Mouse (Mus musculus): ENCODE data around the gene Clp1. TPM values are rescaled to one million over a fixed set of nuclear protein-coding genes. Genes with fewer than 3 reads are reported as not detected.

Gene Clp1
- 10 to 100 TPM; 26.6 to 32.2 TPM for total RNA-seq (2023)

DNA sequence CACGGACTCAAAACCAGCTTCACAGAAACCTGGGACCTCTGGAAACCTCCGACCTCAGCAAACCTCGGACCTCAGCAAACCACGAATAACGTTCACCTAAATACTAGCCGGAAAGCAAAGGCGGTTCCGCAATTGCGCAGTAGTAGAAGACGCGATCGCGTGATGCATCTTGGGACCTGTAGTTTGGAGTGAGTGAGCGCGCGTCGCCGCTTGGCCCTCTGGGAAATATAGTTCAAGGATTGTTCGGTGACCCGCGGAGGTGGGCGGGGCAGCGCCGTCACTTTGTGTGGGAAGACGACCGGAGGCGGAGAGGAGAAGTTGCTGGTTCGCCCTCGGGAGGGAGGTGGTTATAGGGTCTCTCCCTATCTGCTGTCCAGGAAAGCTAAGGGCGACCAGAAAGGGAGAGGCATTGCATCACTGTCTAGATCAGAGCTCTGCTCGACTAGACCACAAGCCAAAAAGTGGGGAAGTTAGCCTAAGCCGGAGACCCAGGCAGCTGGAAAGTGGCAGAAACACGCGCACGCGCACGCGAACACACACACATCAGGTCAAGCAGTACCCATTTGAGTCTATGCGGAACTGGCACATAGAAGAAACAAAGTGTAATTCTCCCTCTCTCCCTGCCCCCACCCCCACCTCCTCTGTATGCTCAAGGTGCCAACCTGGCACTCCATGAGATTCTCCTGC is at the start of gene Clp1:
Gene Clp1 (minus strand): TSS at position 179 of the 687 bp plus-strand sequence.

DNA sequence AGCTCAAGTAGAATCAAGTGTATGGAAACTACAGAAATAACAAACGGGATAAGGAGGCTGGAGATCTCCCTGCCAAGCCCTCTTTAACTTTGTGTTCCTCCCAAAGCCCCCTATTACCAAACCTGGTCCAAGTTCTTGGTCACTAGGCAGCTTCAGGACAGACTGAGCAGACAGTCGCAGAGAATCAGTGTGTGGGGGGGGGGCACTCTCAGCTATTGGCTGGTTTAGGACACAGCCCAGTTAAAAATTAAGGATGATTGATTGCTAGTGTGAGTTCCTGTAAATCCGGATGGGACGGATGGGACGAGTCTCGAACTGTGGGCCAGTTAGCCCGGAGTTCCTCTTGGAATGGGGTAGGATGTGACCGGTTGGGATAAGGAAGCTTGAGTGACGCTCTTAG is 48.1 kb upstream of the Clp1 start, which contains the start of gene Serping1:
Gene Serping1 (minus strand): TSS at position 204 of the 400 bp plus-strand sequence.

DNA sequence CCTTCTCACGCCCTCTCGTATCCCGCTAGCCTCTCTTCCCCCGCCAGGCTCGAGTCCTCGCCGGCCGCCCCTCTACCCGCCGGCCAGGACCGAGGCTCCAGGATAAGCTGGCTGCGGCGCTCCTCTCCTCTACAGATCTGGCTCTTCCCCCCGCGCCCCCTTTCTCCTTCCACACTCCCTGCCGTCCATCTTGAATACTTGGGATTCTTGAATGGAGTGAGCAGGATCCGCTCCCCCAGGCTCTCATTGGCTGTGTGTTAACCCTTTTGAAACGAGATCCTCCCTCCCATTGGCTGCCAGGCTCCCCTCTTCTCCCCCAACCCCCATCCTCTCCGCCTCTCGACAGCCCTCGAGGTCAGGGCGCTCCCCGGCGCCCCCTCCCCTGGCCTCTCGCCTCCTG is 16.4 kb upstream of the Clp1 start, which contains the start of gene Gm19426:
Gene Gm19426 (minus strand): TSS at position 95 of the 400 bp plus-strand sequence.

DNA sequence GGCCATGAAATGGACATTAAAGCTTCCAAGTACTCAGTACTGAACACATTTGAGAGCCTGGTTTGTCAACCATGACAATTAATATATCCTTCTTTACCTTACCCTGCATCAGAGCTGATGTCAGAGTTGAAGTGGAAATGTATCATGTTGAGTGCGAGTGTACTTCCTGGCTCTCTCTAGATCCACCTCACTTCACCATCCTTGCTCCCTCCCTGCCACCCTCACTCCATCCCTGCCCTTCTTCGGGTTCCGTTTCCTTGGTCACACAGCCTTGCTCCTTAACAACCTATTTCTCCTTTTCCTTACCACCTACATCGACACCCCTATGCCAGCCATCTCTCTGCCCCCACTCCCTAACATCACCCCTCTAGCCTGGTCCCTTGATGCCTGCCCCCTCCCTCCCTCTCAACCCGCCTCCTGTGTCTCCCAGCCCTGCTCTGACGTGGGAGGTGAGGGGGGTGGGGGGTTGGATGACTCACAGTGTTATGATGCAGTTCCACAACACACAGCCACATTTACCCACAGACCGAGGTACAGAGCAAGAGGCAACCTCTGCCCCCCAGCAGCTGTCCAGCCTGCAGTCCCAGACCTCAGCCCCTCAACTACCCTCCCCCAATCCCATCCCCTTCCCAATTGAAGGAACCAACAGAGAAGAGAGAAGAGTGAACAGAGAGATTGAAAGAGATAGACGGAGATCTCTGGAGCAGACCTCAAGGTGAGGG is 6.6 kb upstream of the Clp1 start, which contains the start of gene Ypel4:
Gene Ypel4 (plus strand): TSS at position 480 of the 722 bp plus-strand sequence.

DNA sequence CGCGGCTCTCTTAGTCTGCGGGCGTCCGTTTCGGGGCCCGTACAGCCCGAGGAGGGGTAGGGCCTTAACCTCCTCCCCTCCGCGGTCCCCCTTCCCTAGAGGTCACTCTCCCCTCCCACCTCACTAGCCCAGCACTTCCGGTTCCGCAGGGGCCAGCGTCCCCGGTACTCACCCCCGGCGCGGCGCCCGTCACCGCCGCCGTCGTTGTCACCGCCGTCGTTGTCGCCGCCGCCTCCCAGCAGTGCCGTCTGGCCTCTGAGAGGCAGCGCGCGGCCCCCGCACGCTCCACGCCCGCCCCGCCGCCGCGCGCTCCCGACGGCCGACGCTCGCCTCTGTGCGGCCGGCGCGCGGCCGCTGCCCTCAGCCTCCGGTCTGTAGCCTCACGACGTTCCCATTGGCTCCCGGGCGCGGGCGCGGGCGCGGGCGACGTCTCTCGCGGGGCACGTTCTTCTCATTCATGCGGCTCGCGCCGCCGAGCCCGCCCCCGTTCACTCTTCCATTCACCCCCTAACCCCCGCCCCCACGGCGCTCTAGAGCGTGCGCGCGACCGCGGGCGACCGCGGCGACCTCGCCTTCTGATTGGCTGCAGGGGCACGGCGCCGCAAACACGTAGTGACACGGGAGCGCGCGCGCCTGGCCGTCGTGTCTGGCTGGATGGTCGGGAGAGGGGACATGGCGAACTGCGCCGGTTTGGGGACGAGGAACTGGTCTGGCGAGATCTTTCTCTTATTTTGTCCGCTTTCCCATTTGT is 12.2 kb downstream of the Clp1 start, which contains the start of gene Zdhhc5:
Gene Zdhhc5 (minus strand): TSS at position 370 of the 751 bp plus-strand sequence.

DNA sequence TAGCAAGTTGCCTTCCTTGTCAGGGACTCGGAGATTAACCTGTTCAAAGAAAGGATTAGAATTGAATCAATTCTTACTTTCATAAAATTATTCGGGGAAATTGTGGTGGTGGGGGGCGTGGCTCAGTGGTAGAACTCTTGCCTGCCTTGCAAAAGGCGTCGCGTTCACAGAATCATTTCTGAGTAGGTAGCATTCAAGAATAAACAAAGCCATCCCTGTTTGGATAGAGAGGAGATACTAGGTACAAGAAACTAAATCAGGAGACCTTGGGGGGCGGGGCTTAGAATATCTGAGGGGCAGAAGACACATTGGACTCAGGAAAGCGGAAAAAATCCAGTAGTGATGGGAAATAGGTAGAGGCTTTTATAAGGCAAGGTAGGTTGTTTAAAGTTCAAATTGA is 48.1 kb downstream of the Clp1 start, which contains the start of gene Tmx2:
Gene Tmx2 (minus strand): TSS at position 125 of the 400 bp plus-strand sequence.

DNA sequence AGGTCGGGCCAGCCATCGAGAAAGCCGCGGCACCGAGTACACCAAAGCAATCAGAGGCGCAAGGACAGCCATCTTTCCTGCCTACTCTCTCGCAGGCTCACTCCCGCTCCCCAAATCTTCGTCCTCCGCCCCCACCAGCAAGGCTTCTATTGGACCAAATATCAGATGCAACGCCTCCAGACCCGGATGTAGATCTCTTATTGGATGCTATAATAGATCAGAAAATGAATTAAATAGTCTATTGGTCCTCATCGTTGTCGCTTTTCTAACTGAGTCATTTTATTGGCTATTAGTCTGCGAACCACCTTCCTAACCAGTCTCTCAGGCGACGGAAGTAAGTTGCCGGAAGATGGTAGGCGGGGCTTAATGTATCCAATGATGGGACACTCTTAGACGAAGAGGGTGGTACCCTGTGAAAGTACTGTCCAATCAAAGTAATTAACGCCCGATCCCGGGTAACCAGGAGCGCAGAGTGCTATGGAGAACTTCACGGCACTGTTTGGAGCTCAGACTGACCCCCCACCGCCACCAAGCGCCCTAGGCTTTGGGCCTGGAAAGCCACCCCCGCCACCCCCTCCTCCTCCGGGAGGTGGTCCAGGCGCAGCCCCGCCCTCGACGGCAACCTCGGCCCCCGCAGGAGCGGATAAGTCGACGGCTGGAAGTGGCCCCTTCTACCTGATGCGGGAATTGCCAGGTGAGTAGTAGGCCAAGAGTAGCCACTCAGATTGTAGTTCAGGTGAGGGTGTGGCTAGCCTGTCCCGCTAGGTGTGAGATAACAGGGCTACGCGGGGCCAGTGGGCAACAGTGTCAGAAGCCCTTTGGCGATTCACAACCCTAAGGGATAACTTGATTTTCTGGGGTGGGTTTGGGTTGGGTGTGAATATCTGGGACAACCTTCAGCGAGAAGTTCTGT is 48.9 kb downstream of the Clp1 start, which contains the start of the genes Gm28635 and Med19:
Gene Gm28635 (minus strand): TSS at position 74 of the 913 bp plus-strand sequence.
Gene Med19 (plus strand): TSS at position 435 of the 913 bp plus-strand sequence.

Other genes with a start within 250 kb of the Clp1 start
- gene Ctnnd1, start 76.6 kb downstream of the Clp1 start, total RNA-seq (2023), result 1 to 10 TPM; 1.4 to 2.3 TPM
- gene Btbd18, start 68.3 kb downstream of the Clp1 start, total RNA-seq (2023), result not detected
- gene Selenoh, start 56.6 kb downstream of the Clp1 start, total RNA-seq (2023), result 10 to 100 TPM; 43.5 to 54.2 TPM
- not detected for gene Gm28635, start 49.3 kb downstream of the Clp1 start, total RNA-seq (2023)
- 10 to 100 TPM; 16.4 to 18.7 TPM for gene Med19, start 48.9 kb downstream of the Clp1 start, total RNA-seq (2023)
- gene Tmx2, start 48.2 kb downstream of the Clp1 start, total RNA-seq (2023), result 10 to 100 TPM; 39.3 to 46.5 TPM
- gene Zdhhc5, start 12.2 kb downstream of the Clp1 start, total RNA-seq (2023), result 10 to 100 TPM; 53.5 to 55.2 TPM
- under 1 TPM in 1 of 2 experiments, not detected in 1; 0.74 TPM for gene Ypel4, start 6.7 kb upstream of the Clp1 start, total RNA-seq (2023)
- not detected for gene Gm19426, start 16.3 kb upstream of the Clp1 start, total RNA-seq (2023)
- gene Serping1, start 48.1 kb upstream of the Clp1 start, total RNA-seq (2023), result under 1 TPM in 1 of 2 experiments, not detected in 1; 0.33 TPM
- gene Ube2l6, start 71.5 kb upstream of the Clp1 start, total RNA-seq (2023), result 1 to 10 TPM; 3.6 to 3.9 TPM
- gene Smtnl1, start 95.3 kb upstream of the Clp1 start, total RNA-seq (2023), result not detected
- gene Timm10, start 99.6 kb upstream of the Clp1 start, total RNA-seq (2023), result 10 to 100 TPM in 1 of 2 experiments, 1 to 10 TPM in 1; 8.7 to 16.9 TPM
- gene Slc43a1, start 111.5 kb upstream of the Clp1 start, total RNA-seq (2023), result 1 to 10 TPM; 1.3 to 1.4 TPM
- not detected for gene Rtn4rl2, start 159.4 kb upstream of the Clp1 start, total RNA-seq (2023)
- gene Slc43a3, start 209.2 kb upstream of the Clp1 start, total RNA-seq (2023), result 1 to 10 TPM; 3.2 to 5.3 TPM